Mouse (Mus musculus): Measurements from ENCODE around the gene Gm13762.
"Not testable (repeated sequence)": the region's sequence is repeated elsewhere in the genome, so short reads cannot be mapped to it uniquely, and the experiment has no call there.

The Gm13762 gene

DNA sequence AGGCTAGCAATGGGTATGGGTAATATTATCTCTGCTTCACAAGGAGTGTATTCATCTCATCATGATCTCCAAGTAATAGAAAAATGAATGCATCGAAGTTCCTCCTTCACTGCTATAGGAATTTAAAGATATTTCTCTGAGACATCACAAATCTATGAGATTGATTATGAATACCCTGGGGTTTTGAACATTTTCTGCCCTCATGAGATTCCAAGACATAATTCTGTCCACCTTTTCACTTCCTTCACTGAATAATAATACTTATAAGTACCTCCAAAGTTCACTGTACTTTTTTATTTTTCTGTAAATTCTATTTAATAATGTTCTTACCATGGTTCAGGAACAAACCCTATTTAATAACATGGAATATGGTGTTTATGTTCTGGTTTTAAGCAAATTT is at the start of gene Gm13762:
Gm13762 (minus strand) TSS at position 101 of the 400 bp plus-strand sequence.
- DNase-seq (ENCODE audit: low read depth, low spot score) = no peak

DNA sequence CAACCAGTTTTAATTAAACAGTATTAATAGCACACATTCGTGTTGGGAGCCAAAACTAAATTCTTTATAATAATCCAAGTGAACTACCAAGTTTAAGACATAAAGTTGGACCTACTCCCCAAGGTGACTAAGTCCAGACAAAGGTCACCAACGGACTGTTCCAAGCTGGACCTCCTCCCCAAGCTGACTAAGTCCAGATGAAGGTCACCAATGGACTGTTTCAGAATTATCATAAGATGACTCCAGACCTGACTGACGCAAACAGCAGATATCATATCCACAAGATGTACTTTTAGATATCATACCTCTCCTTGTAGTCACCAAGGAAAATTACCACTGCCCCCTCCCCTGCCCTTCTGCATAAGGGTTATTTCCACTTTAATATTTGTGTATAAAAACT is 41.4 kb upstream of the Gm13762 start:
- not testable (repeated sequence) for DNase-seq (ENCODE audit: low read depth, low spot score)

- no peak for DNase-seq (ENCODE audit: low read depth, low spot score)
These were observed 38.2 kb upstream of the Gm13762 start, which contains the start of gene Olfr1216 for GRCm38 (mm10) chr2:89018240-89018639. TSS of gene Olfr1216 (minus strand) at chr2:89018340.

- DNase-seq (ENCODE audit: low read depth, low spot score) = no peak
These were observed 26.8 kb upstream of the Gm13762 start, which contains the start of gene Olfr1215 for GRCm38 (mm10) chr2:89006873-89007272. TSS of gene Olfr1215 (minus strand) at chr2:89006973.

DNA sequence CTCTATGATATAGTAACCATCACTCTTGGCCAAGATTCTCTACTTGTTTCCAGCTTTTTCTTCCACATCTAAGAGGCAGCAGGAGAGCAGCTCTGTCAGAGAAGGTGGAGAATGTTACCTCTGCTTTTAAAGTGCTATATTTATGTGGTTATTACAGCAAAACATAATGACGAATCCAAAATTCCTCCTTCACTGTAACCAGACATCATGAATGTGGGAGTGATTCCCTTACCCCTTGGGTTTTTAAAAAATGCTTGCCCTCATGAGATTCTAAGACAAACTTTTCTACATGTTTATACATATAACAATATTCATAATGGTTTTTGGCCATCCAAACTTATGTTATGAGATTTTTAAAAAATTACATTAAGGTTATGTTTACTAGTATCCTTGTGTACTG is 12.5 kb upstream of the Gm13762 start, which contains the start of gene Olfr1214:
Olfr1214 (minus strand) TSS at position 101 of the 400 bp plus-strand sequence.
- DNase-seq (ENCODE audit: low read depth, low spot score) = no peak

GRCm38 (mm10) chr2:88953669-88954068 is 26.4 kb downstream of the Gm13762 start, which contains the start of gene Olfr1212:
TSS of gene Olfr1212 (plus strand) at chr2:88953969.
- DNase-seq (ENCODE audit: low read depth, low spot score) = no peak

- DNase-seq (ENCODE audit: low read depth, low spot score) = no peak
These were observed 42.1 kb downstream of the Gm13762 start, which contains the start of gene Olfr1211 for GRCm38 (mm10) chr2:88938011-88938410. TSS of gene Olfr1211 (minus strand) at chr2:88938111.
